Mouse (Mus musculus): Measurements from ENCODE around the gene Susd3.

DNA sequence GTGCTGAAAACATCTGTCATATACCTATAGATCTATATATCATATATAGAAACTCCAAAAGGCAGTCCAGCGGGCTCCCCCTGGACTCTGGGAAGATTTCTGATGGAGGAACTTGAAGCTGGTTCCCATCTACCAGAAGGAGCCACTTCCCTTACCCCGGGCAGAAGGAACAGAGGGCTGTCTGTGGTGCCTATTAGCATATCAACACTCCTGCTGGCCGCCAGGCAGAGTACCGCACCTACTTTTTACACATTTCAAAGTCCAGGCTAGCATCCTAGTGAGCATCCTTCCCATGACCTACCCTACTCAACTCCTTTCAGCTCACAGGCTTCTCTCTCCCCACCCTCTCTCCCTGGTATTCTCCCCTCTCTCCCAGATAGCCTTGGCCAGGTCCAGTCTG is 22.9 kb downstream of the Susd3 start:
- TF ChIP-seq POLR2A (IDR thresholded peaks at IDR 0.05; ENCODE audit: insufficient read depth, low read depth, low read length) (no peak), CTCF (IDR thresholded peaks at IDR 0.05) (no peak), EP300 (IDR thresholded peaks at IDR 0.05; ENCODE audit: insufficient read depth, low read depth, low read length) (no peak)
